Mouse (Mus musculus): ENCODE results near the gene Il12a.

The Il12a gene

DNA sequence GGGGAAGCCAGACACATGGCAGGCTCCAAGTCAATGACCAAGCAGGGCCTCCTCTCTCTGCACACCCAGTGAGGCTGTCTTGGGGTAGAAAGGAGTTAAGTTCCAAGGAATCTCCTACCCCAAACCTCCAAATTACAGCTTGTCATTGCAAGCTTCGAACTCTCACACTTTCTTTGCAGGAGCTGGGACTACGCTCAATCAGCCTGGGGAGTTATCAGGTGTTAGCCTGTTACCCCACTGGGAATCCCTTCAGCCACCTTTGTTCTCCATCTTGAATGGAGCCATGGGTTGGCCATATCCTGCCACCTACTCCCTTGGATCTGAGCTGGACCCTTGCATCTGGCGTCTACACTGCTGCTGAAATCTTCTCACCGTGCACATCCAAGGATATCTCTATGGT lies at the start of gene Il12a:
TSS of gene Il12a (plus strand) at position 301 of the 400 bp plus-strand sequence.
- no peak for DNase-seq (ENCODE audit: low spot score)

DNA sequence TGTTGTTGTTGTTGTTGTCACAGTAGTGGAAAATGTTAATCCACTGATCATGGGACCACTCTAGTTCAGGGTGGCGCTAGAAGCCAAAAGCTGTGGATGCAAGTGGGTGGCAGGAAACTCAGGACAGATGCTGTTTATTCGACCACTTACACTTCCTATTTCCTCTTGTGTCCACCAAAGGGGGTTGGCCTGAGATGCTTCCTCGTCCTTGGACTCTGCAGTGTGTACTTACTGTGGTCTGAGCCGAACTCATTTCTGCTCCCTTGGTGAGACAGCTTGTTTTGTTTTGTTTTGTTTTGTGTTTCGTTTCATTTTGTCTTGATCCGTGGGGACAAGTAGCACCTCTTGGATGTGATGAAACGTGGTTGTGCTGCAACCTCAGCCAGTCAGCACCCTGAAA lies 47.5 kb upstream of the Il12a start:
- DNase-seq (ENCODE audit: low spot score) = no peak

DNA sequence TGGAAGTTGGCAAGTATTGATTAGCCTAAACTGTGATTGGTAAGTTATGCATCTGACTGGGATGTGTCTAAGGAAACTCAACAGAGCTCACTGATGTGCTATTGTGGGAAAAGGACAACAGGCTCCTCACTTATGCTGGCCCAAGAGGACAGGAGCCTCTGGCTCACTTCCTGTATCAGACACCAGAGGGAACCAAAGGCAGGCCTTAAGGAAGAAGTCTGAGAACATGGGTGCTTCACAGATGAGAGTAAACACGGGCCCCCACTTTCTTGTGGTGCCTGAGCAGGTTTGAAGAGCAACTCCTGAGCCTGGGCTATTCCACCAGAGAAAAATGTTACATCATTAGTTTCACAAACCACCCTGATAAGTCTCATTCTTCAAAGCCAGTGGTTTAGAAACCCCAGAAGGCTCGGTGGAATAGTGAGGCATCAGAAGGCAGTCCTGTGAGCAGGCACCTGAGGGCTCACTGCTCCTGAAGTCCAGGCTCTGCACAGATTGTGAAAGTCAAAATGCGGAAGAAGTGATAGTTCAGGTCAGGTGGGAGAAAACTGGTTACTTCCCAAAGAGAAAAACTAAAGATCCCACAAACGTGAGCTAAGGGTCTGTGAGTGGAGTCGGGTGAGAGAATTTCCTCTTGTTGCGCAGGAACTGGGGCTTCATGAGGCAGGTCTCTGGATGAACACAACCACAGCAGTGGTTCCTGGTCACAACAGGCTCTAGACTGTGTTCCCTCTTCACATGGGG lies 43.9 kb upstream of the Il12a start:
- no peak for DNase-seq (ENCODE audit: low spot score)

DNA sequence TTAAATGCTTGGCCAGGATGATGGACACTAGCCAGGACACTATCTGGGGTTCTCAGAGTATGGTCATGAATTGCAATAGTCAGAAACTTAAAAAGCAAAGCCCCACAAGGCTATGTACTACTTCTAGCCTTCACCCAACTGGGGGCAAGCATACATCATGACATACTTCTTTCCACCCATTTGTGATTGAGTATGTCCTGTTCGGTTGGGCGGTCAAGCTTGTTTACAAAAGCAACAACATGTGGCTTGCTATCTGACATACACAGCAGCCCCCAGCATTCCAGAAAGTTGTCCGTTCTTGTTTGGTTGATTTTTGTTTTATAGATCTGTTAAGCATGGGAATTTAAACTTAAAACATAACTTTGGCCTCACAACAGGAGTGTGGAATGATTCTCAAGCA lies 43.2 kb upstream of the Il12a start:
- no peak for DNase-seq (ENCODE audit: low spot score)

DNA sequence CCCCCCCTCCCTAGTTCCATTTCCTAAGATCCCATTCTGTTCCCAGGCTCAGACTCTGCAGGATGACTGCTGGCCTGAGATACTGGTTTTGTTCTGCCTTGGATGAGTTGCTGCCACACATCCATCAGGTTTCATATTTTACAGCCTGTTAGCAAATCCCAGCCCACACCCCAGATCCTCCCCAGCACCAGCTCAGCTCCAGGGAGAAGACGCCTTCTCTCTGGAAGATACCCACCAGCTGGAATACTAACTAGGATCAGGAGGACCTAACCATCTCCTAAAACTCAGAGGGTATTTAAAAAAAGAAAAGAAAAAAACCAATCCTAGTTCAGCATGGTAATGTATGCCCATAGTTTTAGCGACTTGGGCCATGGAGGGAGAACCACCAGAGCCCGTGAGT lies 40.2 kb upstream of the Il12a start:
- no peak for DNase-seq (ENCODE audit: low spot score)

DNA sequence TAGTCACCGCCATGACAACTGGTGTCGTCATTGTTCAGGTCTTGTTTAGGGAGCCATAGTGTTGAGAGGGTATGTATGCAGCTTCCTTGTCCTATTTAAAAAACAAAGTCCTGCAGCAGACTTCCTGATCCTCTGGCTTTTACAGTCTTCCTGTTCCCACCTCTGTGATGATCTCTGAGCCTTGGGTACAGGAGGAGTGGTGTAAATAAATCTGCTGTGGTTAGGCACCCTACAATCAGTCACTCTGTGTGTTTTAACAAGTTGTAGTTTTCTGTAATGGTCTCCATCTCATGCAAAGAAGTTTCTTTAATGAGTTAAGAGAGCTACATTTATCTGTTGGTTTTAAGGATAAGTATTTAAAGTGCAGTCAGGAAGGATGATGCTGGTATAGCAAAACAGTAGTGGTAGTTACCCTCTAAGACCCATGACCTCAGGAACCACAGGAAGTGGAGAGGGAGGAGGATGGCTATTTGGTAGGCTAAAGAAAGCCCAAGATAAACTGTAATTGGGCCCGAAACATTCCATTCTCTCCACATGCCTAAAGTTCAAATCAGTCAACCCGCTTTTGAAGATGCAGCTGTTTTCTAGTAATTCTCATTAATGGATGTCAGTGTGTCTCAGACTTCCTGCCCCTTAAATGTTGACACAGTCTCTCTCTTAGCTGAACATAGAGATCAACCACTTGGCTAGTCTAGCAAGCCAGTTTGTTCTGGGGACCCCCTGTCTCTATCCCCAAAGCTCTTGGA lies 33.7 kb upstream of the Il12a start:
- no peak for DNase-seq (ENCODE audit: low spot score)

DNA sequence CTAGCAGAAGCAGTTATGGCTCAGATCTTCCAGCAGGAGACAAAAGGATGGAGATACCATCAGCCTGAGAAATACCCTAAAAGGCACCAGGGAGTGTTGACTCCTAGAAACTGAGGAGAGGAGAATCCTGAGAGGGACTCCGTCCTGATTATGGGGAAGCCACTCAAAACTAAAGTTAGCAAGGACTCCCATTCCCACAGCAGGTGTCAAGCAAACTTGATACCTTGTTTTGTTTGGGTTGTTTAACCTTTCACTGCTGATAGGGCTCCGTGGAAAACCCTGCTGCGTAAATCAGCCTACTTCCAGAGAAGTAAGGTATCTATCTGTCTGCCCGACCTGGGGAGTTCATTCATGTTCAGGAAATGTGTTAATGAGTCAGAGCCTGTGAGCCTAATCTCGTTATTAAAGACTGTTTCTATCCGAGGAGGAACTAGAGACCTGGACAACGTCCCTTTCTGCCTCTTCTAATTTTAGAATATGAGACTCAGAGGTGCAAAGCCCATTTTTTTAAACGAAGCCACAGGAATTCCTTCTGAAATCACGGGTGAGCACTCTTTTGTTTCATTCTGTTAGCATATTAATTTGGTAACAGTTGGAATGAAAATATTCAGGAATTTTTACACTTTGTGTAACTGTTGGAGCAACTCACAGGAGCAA lies 32.7 kb upstream of the Il12a start:
- DNase-seq (ENCODE audit: low spot score) = no peak

DNA sequence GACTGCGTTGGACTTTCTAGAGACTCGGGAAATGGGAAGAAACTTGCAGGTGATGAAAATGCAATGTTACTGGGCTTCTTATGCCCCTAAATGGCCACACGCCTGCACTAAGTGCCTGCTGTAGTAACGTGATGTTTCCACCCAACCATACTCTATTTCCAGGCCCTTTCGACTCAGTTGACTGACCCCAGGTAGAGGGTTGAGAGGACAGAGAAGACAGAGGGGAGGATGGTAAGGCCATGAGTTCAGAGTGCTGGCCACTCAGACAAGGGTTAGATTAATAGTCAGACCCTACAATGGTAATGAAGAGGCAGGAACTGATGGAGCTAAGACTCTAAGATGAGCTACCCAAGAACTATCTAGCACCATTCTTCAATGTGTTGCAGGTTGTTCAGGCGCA lies 30.4 kb upstream of the Il12a start:
- DNase-seq (ENCODE audit: low spot score) = no peak

DNA sequence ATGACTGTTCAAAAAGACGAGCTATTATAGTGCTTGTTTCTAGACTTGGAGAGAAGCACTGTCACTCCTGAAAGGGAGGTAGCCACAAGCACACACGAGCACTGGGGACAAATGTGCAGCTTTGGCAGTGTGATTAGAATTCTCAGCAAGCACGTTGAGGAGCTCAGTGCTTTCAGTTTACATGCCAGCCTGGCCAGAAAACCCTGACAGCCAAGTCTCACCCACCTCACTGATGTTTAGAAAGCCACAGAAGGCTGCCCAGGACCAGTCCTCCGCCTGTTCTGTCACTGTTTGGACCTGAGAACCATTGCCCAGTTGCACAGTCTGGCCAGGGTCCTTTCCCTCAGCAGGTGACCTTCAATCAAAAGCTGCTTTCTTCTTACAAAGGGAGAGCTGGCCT lies 29.9 kb upstream of the Il12a start:
- DNase-seq (ENCODE audit: low spot score) = no peak

DNA sequence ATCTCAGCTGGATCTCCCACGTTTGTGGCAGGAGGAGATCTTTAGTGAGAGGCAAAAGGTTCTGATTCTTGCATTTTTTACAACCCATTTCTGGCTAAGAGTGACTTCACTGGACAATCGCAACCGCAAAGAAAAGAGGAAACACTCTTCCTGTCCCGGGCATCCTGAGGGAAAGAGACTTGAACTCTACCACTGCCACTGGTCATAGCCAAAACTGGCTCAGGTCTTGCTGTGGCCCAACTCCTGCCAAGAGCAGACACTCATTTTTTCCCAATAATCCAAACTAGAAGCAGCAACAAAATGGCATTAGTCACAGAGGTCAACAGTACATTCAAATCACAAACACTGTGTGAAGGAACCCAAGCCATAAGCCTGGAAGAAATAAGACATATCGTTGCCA lies 28.1 kb upstream of the Il12a start:
- no peak for DNase-seq (ENCODE audit: low spot score)

DNA sequence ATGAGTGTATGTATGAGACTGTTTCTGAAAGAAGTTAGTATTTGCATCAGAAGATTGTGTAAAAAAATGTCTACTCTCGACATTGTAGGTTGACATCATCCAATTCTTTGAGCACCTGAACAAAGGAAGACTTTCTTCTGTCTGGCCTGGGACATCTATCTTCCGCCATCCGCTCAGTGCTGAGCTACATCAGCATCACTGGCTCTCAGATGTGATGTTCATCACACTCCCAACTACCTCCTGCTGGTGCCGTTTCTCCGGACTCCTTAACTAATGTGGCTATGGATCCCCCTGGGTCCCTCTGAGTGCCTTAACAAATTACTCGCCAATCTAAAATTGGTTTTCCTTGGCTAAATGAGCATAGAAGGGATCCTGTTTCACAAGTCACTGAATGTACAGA lies 26.1 kb upstream of the Il12a start:
- DNase-seq (ENCODE audit: low spot score) = peak; percentile 27

DNA sequence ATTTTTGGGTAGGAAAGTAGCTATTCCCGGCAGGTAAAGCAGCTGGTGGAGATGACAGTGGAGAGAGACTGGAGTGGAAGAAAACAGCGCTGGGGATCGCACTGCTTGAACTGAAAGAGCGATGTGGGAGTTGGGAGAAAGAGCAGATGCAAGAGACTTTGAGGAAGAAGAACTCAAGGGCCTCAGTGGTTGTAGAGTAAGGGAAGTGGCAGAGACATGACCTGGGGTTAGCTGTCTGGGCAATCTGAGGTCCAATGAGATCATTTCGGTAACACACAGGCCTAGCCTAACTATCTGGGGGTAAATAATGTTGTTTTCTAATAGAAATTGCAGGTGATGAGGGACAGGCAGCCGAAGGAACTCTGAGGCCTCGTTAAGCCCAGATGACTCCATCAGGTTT lies 24.1 kb upstream of the Il12a start:
- no peak for DNase-seq (ENCODE audit: low spot score)

DNA sequence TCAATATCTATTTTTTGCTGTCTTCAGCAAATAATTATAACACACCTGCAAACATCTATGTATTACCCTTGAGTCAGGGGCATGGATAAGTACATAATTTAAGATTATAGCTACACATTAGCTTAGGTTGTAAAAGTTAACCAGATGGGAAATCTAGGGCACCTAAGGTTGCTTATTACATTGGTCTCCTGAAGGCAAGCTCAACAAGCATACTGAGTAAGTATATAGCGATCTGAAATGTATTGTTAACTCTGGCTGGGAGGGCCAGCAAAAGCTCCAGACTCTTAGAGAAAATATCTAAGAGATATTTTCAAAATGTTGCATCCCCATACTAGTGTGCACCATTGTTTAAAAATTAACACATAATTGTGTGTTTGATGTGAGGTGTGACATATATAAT lies 22.6 kb upstream of the Il12a start:
- no peak for DNase-seq (ENCODE audit: low spot score)

DNA sequence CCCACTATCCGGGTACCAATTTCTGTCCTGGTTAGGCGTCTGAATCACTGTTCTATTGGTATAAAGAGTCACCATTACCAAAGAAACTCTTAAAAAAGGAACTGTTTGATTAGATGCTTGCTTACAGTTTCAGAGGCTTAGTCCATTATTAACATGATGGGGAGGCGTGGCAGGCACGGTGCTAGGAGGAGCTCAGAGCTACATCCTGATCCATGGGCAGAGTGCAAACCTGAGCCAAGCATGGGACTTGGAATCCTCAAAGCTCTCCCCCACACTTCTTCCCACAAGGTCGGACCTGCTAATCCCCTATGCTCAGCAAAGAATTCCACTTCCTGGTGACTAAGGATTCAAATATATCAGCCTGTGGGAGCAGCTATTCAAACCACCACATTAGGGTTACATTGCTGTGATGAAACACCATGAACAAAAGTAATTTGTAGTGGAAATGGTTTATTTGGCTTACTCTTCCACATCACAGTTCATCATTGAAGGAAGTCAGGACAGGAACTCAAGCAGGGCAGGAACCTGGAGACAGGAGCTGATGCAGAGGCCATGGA lies 20.9 kb upstream of the Il12a start:
- no peak for DNase-seq (ENCODE audit: low spot score)

DNA sequence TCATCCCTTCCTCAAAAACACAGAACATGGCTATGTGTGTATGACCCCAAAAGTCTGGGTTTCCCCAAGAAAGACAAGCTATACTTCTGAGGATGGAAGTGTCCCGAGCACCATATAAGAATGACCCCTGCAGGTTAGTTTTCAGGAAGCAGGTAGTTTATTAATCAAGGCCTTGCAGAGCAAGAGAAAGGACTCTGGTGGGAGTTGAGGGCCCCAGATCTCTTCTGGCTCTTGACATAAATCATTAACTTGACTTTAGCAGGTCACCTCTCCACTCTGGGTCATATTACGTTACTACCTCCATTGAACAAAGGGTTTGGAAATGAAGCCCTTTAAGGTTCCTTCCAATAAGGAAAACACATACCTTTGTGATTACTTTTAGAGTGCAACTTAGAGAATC lies 15.7 kb upstream of the Il12a start:
- no peak for DNase-seq (ENCODE audit: low spot score)

DNA sequence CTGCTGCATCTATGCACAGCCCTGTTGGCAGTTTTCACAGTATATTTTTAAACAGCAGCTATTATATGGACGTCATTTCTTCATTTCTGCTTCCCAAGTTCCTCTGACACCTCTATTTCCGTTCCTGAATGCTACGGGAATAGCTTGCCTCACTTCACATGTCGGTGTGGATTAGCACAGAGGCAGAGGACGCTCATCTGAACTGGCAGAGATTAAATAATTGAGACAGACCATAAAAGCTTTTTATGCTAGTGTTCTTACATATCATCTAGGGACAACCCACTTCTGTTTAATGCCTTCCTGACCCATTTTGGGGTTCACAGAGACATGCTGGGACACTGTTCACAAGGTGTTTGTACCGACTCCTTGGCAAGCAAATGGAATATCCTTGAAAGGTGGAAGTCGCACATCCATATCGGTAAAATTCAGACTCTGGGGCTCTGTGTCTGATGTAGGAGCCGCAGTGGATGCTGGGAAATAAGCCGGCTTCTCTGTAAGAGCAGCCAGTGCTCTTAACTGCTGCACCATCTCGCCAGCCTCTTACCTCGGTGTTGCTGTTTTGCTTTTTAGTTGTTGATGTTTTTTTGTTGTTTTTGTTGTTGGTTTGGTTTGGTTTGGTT lies 15.1 kb upstream of the Il12a start:
- peak; percentile 57 for DNase-seq (ENCODE audit: low spot score)

DNA sequence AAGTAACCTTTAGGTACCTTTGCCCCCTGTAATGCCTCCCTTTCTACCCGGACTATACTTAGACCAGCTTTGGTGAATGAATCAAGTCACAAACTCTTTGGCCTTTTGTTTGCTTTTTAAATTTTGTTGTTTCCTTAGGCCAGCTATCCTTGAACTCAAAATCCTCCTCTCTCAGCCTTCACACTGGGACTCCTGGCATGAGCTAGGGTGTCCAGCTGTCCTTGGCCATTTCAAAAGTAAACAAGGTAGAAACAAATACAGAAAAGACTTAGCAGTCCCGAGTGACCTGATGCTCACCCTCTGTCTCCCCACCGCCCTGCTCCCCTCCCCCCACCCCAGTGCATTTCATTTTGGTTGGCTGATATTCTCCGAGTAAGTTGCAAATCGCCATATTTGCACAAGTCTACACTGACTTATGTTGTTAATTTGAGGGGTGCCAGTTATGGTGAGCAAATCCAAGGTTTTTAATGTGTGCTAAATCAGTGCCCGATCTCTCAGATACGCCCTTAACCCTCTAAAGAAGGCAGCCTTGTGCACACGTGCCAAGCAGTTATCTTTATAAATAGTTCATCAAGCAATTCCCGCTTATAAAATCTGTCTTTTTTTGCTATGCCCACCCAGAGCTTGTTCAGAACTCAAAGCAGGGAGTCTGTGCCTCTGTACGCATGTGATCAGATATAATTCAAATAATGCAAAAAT lies 14.3 kb upstream of the Il12a start:
- DNase-seq (ENCODE audit: low spot score) = no peak

DNA sequence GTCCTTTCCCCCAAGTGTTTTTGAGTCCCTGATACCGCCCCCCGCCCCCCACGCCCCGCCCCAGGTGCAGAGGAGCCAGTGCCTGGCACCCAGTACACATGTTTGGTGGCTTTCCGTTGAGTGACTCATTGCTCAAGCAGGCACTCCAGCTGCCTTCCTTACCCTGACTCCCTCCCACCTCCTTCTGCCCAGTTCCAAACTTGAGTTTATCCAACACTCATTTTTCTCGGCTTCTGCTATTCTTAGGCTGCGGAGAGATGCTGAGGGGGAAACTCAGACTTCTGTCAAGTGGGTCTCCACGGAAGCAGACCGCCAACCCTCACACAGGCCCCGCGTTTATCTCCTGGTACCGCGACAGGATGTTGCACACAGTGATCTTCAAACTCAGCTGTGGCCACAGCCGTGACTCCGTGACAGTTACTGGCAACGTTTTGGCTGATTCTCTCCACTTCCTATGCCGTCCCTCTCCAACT lies 13.6 kb upstream of the Il12a start:
- no peak for DNase-seq (ENCODE audit: low spot score)

DNA sequence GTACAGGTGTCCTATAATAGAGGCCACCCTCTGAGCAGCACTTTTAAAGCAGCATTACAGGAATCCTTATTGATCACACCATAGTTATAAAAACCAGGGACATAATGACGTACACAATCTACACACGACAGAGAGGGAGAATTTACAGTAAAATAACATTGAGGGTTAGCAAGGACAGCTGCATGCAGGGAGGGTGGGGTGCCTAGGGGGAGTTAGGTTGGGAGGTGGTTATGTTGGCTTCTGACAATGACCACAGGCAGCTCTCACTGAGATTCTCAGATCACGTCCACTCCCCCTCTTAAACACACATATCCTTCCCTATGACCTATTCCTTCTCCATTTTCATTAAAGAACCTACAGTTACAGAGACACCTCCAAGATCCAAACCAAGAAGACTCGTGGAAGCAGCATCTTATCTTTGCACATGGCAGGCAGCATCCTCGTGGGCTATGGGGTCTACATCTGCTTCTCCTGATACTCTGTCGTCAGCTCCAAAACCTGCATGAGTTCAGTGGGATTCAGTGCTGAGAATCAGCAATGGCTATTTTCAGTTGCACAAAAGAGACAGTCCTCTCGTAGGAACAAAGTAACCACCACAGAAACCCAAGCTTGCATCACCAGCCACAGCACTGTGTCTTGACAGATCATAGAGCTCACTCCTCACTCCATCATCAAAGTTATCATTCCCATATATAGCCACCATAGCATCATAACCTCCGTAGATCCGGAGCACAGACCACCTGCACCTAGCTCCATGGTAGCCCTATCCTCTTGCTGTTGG lies 11.4 kb upstream of the Il12a start:
- no peak for DNase-seq (ENCODE audit: low spot score)

DNA sequence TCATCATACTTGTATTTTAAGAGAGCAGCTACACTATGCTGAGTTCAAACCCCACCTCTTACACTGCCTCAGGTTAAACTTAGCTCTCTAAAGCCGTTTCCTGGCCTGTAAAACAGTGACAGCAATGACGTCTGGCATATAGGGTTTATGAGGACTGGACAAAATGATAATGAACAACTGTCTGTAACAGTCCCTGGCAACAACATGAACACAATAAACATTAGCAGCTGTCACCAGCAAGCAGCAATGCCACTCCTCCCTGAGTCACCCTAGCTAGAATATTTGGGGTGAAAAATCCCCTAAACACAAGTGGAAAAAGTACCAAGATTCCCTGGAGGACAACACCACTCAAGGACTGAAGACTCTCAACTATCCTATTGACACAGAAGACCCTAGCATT lies 6.9 kb upstream of the Il12a start:
- DNase-seq (ENCODE audit: low spot score) = no peak

DNA sequence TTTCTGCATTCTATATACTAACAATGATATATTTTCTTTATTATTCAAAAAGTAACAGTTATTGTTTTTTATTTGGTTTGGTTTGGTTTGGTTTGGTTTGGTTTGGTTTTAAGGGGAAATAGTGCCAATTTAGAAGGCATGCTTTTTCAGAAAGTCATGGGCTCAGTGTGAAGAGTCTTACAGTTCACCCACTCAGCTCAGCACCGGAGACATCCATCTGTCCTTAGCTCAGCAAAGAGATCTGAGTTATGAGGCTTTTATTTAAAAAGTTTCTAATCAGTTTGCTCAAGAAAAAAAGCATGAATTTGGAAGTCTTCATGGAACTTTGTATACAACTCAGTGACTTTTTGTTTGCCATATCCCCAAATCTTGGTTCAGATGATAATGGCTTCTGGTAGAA lies 6.2 kb upstream of the Il12a start:
- DNase-seq (ENCODE audit: low spot score) = no peak
